Mouse (Mus musculus) Patski (cell line): Measurements from ENCODE around the gene Fam120b. TPM values are rescaled to one million over a fixed set of nuclear protein-coding genes. Genes with fewer than 3 reads are reported as not detected.

Experiments used
- ATAC-seq: fragments of 100-300 bp; one replicate; pipeline ENCODE4 v1.8.0; 2021
- CTCF ChIA-PET: fragments of 350-600 bp; sonication (Branson Sonifier 250); formaldehyde crosslinking; loops from one replicate; lab custom pipeline; 2022; ENCODE audit warnings: inconsistent platforms; lab: Charles Lee
- POLR2A ChIA-PET: fragments of 350-600 bp; sonication (Branson Sonifier 250); formaldehyde crosslinking; loops from one replicate; lab custom pipeline; 2022; ENCODE audit warnings: antibody characterized with exemption, inconsistent platforms; lab: Charles Lee
- DNase-seq: peaks from one replicate; pipeline ENCODE4 v3.0.0-alpha.2; 2011; ENCODE audit warnings: low read depth, low spot score
- H3K27me3 ChIP-seq: fragments of 371-371 bp; one replicate; pipeline ENCODE4 v1.5.1; 2021
- CTCF ChIP-seq: fragments of 100-300 bp; IDR thresholded peaks from one replicate; pipeline ENCODE4 v1.5.1; 2021
- in situ Hi-C: fragments of 300-500 bp; cut with MboI; formaldehyde crosslinking; loops from 3 replicates; pipeline ENCODE4 v1.11.1; 2018; ENCODE audit warnings: low pct_unique_long_range_greater_than_20kb, mixed read lengths
- polyA plus RNA-seq: library from polyadenylated mRNA; unstranded; gene quantifications from one replicate; pipeline ENCODE4 v1.2.3, GENCODE M21; 2021

Gene Fam120b
- polyA plus RNA-seq, 1 experiment from 2014 or later = 31.4 TPM

DNA sequence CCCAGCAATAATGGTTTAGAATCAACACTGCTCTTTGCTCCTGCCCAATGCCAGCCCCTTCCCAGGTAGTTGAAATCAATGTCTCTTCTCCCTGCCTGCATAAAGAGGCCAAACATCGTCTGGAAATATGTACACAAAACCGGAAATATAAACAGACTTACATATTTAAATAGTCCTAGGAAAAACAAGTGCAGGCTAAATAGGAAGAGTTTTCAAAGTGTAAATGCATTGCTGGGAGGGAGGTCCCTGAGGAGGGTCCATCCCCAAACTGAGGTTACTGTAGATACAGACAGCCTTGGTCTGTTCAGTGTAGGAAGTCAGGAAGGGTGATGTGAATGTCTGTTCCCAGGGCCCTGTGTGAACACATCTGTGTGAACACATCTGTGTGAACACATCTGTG is 10.6 kb downstream of the Fam120b start:
- H3K27me3 ChIP-seq = no peaks in the 10 kb centered on the region
- DNase-seq (no peak), ATAC-seq (no peak)
- no peak for TF ChIP-seq CTCF
- ChIA-PET POLR2A (interaction anchor here (1.8 kb wide), 1 partner anchor 10 kb away, joined by 5 read pairs; the partner anchor contains the start of gene Fam120b), CTCF (no interaction called here)
- in situ Hi-C loops = no loop called here

DNA sequence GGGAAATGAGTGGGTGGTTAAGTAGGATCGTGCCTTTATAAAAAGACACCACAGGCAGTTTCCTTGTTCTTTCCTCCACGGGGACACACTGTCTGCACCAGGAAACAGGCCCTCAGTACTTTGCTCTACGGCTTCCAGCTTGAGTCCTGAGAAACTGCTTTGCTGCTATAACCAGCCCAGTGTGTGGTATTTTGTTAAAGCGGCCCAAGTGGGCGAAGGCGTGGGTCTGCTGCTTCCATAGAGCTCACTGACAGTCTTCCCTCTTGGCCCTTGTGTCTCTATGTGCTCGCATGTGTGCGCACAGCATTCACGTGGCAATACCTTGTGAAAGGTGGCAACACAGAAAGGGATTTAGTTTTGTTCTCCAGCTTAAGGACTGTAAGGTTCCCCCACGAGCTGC is 13.3 kb downstream of the Fam120b start:
- no peak for DNase-seq
- TF ChIP-seq CTCF = no peak
- H3K27me3 ChIP-seq = no peaks in the 10 kb centered on the region
- ATAC-seq = no peak
- POLR2A ChIA-PET = no interaction called here
- CTCF ChIA-PET = interaction anchor here (1.2 to 2.0 kb wide), 2 partner anchors 11 to 13 kb away, joined by 3 to 5 read pairs; partner anchors contain the start of gene Fam120b
- in situ Hi-C loops = no loop called here

DNA sequence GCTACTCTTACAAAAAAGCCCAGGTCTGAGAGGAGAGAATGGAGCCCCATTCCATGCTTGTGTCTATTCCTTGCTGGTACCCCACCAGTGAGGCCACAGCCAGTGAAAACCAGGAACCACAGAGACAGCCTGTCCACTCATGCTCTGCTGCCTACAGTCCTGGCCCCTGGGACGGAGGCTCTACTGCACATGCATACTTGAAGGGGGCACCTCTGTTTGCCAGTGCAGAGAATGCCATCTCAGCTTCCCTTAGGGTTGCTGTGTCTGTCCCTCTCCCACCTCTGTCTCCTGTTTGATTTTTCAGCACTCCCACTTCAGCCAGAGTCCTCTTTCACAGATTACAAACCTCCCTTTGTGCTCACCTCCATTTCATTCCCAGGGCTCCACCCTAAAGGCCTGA is 14.9 kb downstream of the Fam120b start:
- TF ChIP-seq CTCF = no peak
- no peaks in the 10 kb centered on the region for H3K27me3 ChIP-seq
- in situ Hi-C loops = no loop called here
- ChIA-PET CTCF (no interaction called here), POLR2A (no interaction called here)
- DNase-seq (no peak), ATAC-seq (no peak)

DNA sequence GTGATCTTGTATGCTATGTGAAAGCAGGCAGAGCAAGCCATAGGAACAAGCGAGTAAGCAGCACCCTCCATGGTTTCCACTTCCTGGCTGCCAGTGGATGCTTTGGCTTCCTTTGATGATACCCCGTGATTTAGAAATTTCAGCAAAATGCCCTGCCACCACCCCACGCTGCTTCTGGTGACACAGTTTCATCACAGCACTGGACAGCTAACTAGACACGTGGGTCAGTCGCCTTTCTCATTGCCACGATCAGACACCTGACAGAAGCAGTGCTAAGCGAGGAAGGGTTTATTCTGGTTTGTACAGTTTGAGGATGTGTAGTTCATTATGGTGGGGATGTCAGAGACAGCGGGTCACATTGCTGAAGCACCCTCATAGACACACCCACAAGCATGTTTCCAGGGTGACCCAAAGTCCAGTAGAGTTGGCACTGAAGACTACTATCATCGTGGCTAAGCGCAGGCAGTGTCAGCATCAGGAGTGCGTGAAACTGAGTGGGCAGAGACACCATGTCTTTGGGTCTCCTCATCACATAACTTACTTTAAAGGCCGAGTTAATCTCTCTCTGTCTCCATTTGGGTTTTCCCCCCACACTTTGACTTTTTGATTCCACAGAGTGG is 20.7 kb downstream of the Fam120b start:
- in situ Hi-C loops = no loop called here
- no peaks in the 10 kb centered on the region for H3K27me3 ChIP-seq
- no peak for ATAC-seq
- ChIA-PET POLR2A (no interaction called here), CTCF (interaction anchor here (0.8 kb wide), 1 partner anchor 73 kb away, joined by 3 read pairs; no protein-coding TSS in a partner anchor)
- no peak for TF ChIP-seq CTCF
- no peak for DNase-seq

DNA sequence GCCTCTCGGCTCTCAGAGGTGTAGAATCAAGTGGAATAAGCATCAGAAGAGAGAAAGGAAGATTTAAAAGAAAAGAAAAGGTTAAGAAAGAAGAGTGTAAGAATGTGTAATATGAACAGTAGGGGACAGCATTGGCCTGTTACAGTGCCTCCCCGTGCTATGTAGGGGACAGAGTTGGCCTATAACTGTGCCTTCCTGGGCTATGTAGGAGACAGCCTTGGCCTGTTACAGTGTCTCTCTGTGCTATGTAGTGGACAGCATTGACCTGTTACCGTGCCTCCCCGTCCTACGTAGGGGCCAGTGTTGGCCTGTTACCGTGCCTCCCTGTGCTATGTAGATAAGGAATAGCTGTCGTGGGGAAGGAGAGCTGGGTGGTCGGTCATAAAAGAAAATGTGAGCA is 23.5 kb downstream of the Fam120b start:
- no peak for DNase-seq
- ChIA-PET CTCF (no interaction called here), POLR2A (interaction anchor here (0.7 kb wide), 1 partner anchor 18 kb away, joined by 3 read pairs; no protein-coding TSS in a partner anchor)
- ATAC-seq = no peak
- H3K27me3 ChIP-seq = no peaks in the 10 kb centered on the region
- TF ChIP-seq CTCF = no peak
- in situ Hi-C loops = no loop called here

DNA sequence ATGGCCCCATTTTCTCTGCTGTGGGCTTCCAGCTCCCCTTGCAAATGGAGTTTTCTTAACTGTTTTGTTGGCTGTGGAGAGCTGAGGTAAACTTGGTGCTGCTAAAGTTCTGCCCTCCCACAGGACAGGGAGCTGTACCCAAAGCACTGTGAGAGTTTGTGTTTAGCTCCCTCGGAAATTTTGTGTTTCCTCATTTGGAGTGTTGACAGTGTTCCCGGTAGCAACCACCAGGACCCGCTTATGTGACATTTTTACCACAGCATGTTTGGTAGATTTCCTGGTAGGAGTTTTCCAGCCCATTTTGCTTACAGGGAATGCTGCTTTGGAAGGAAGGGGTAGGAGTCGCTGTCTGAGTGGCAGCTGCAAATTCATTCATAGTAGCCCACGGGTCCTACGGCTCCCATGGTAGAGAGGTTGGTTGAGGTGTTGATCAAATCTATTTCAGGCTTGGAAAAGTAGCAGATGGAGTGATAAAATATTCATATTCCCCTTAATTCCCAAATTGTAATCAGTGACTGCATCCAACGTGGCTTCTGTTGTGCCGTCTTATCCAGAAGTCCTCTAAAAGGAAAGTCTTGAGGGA is 24.1 kb downstream of the Fam120b start:
- ChIA-PET CTCF (no interaction called here), POLR2A (interaction anchor here (0.7 kb wide), 1 partner anchor 18 kb away, joined by 3 read pairs; no protein-coding TSS in a partner anchor)
- H3K27me3 ChIP-seq = no peaks in the 10 kb centered on the region
- ATAC-seq (no peak), DNase-seq (no peak)
- no peak for TF ChIP-seq CTCF
- in situ Hi-C loops = loop anchor here (5.0 kb wide), 1 partner anchor 42 kb away; no protein-coding TSS in a partner anchor

DNA sequence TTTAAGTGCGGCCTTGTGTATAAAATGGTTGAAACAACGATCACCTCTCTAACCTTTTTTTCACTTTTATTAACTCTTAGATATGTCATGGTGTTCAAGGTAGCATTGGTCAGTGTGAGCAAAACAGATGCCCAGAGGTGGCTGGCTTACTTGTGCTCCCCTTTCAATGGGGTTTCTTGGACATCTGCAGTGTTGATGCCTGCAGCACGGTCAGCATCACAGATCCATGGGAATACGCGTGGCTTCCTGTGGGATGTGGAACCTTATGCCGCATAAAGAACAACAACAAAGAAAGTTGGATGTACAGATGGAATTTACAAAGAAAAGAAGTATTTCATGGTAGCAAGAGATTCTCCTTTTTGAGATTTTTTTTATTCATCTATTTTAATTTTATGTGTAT is 25.4 kb downstream of the Fam120b start:
- ChIA-PET CTCF (no interaction called here), POLR2A (interaction anchor here (0.6 kb wide), 1 partner anchor 137 kb away, joined by 4 read pairs; no protein-coding TSS in a partner anchor)
- TF ChIP-seq CTCF = no peak
- in situ Hi-C loops = loop anchor here (5.0 kb wide), 1 partner anchor 41 kb away; no protein-coding TSS in a partner anchor
- DNase-seq = no peak
- no peak for ATAC-seq
- no peaks in the 10 kb centered on the region for H3K27me3 ChIP-seq

DNA sequence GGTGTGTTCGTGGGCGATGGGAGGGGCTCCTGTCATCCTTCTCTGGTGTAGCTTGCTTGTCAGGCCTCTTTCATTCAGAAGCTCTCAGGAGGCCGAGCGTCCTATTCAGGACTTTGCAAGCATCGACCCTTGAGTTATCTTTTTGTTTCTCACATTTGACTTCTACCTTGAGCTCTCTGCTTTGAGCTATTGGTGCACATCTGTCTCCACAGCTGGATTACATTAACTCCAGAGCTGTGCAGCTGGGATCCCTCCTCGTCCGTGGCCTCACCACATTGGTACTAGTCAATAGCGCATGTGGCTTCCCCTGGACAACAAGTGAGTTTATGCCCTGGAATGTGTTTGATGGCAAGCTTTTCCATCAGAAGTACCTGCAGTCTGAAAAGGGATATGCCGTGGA is 26.7 kb downstream of the Fam120b start:
- DNase-seq (no peak), ATAC-seq (no peak)
- ChIA-PET CTCF (interaction anchor here (1.0 to 1.7 kb wide), 2 partner anchors 15 to 27 kb away, joined by 4 read pairs; partner anchors contain the start of gene Fam120b), POLR2A (no interaction called here)
- H3K27me3 ChIP-seq = no peaks in the 10 kb centered on the region
- TF ChIP-seq CTCF = no peak
- in situ Hi-C loops = loop anchor here (5.0 kb wide), 1 partner anchor 40 kb away; no protein-coding TSS in a partner anchor

DNA sequence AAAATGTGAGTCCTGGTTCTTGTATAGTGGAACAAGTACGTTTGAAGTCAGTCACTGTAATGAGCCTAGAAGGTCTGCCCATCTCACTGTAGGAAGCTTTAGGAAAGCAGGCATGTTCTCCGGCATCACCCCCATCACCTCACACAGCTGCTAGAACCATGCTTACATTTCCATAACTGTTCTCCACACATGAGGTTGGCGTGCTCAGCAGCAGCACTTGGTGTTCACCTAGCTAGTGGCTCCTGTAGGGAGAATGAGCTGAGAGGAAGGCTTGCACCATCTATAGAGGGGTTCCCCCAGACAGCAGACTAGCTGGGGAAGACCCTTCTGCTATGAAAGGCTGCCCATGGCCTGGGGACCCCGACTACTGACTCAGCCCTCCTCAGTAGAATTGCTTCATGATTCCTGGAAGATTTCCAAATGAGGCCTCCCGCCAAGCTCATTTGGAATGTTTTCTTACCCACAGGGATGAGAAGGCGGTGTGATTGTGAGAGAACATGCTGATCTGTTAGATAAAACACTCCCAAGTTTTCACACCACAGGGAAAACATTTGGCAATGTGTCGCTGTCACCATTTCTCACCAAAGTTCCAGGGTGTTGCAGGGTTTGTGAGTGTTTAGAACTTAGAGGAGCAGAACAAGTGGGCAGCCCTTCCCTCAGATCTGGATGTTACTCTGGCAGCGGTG is 27.2 kb downstream of the Fam120b start:
- CTCF ChIA-PET = interaction anchor here (0.7 to 1.7 kb wide), 3 partner anchors 15 to 48 kb away, joined by 3 to 4 read pairs (median 4); partner anchors contain the start of gene Fam120b
- ATAC-seq (peak; percentile 76), DNase-seq (peak; percentile 71)
- in situ Hi-C loops = loop anchor here (5.0 kb wide), 1 partner anchor 39 kb away; no protein-coding TSS in a partner anchor
- no peaks in the 10 kb centered on the region for H3K27me3 ChIP-seq
- POLR2A ChIA-PET = no interaction called here
- TF ChIP-seq CTCF = no peak

DNA sequence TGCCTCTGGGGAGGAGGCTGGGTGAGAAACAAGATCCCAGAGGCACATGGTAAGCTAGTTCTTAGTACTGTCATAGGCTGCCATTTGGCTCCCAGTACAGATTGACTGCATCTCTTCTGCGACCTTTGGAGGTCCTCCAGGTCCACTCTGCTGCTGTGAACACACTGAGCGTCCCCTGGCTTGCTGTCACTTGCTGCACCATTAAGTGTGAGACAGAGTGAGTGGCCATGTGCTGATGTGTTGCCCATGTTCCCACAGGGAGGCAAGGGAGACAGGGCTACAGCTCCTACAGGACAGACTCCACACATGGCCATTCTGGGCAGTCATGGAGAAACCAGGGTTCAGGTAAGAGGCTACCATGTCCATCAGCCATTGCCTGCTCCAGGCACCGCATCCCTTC is 29.9 kb downstream of the Fam120b start:
- no peaks in the 10 kb centered on the region for H3K27me3 ChIP-seq
- ATAC-seq = no peak
- ChIA-PET CTCF (interaction anchor here (1.0 kb wide), 1 partner anchor 12 kb away, joined by 3 read pairs; no protein-coding TSS in a partner anchor), POLR2A (no interaction called here)
- no peak for DNase-seq
- in situ Hi-C loops = no loop called here
- TF ChIP-seq CTCF = no peak
